Mouse (Mus musculus) v-Abl transformed pro-B cells (cell line): ENCODE measurements around the gene Slc35f2.

Experiments
- in situ Hi-C, 2 experiments: fragments of 400-800 bp; cut with MboI; formaldehyde crosslinking; loops; one replicate each; pipeline ENCODE4 v1.15.1; 2025; ENCODE audit not compliant: unreplicated experiment in 2 of 2

The Slc35f2 gene

DNA sequence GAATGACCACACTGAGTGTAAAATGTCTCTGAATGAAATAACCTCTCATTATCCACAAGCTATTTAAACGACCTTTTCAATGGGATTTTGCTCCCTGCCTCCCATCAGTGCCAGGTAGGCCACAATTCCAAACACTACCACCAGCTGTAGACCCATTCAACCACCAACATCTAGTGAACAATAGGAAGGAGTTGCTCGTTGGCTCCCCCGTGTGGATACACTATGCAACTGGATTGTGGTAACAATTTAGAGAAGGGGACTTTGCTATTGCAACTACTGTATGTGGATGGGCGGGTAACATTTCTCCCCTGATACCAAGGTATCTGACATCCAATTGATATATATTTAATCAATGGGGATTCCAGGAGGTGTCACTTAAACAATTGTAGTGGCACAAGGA, 47.4 kb downstream of the Slc35f2 start:
- in situ Hi-C loops: loop anchor here in 1 of 2 experiments (10.0 kb wide), 1 partner anchor 224 kb away; no protein-coding TSS in a partner anchor

GRCm38 (mm10) chr9:53825318-53825717, 54.0 kb downstream of the Slc35f2 start:
- in situ Hi-C loops: loop anchor here (5.0 to 10.0 kb wide), 5 partner anchors 151 to 571 kb away; partner anchors contain the start of gene Cul5 (in 1 of the 2)

- in situ Hi-C loops: loop anchor here (5.0 to 10.0 kb wide), 5 partner anchors 154 to 574 kb away; partner anchors contain the start of gene Cul5 (in 1 of the 2)
Measured at GRCm38 (mm10) chr9:53829081-53829865, 57.9 kb downstream of the Slc35f2 start.

GRCm38 (mm10) chr9:53829866-53830209, 58.5 kb downstream of the Slc35f2 start:
- in situ Hi-C loops: loop anchor here (5.0 to 10.0 kb wide), 5 partner anchors 155 to 575 kb away; partner anchors contain the start of gene Cul5 (in 1 of the 2)

- in situ Hi-C loops: no loop called here
Measured at GRCm38 (mm10) chr9:53835039-53835438, 63.7 kb downstream of the Slc35f2 start.

- in situ Hi-C loops: no loop called here
Measured at GRCm38 (mm10) chr9:53835976-53836375, 64.6 kb downstream of the Slc35f2 start.

- in situ Hi-C loops: no loop called here
Measured at GRCm38 (mm10) chr9:53838816-53839215, 67.5 kb downstream of the Slc35f2 start.

DNA sequence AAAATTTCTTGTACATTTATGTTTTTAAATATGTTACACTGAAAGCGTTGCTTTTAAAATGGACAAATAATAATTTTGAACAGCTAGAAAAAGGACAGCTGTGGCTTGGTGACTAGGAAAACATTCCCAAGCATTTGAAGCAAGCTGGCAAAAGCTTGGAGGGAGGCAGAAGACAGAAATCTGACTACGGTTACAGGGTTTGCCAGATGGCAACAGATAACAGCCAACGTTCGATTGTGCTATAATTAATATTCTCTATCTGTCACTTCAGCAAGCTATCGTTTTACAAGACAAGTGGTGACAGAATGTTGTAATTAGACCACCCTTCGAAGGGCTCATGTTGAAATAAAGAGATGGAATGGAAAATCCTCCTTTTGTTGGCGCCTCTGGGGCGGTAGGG, 77.2 kb downstream of the Slc35f2 start:
- in situ Hi-C loops: no loop called here

GRCm38 (mm10) chr9:53849864-53850263, 78.5 kb downstream of the Slc35f2 start, which contains the start of gene Sln:
TSS of gene Sln (plus strand) at chr9:53850164.
- in situ Hi-C loops: no loop called here

GRCm38 (mm10) chr9:53852158-53852557, 80.8 kb downstream of the Slc35f2 start:
- in situ Hi-C loops: no loop called here

GRCm38 (mm10) chr9:53853672-53854071, 82.3 kb downstream of the Slc35f2 start:
- in situ Hi-C loops: no loop called here

DNA sequence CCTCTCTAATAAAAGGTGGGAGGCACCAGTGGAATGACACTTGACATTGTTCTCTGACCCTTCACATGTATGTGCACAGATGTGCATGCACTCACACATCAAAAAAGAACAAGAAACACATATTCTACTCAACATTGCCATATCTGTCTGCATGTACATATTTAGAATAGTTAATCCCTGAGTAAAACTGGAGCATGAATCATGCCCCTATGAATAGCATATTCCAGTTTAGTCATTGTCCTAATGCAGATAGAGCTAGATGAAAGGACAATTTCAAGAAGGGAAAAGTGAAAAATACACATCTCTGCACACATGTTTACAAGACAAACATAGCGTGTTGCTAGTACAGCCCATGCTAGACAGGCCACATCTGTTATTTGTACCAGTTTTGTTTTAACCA, 83.2 kb downstream of the Slc35f2 start:
- in situ Hi-C loops: no loop called here

DNA sequence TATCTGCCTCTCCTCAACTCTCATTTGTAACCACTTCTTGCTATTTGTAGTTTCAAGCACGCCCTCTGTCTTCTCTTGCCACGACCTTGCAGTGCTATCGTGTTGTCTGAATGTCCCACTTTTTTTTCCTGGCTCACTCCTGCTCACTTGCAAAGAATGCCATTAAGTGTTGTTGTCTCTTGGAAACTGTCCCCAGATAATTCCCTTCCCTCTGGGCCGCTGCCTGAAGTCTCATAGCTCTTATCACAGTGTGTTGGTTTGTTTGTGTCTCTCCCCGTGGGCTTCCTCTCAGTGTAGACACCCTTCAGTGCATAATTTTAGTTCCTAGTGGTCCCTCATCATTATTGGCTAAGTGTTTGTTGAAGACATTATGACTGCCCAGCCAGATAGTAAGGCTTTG, 86.5 kb downstream of the Slc35f2 start:
- in situ Hi-C loops: no loop called here
